Mouse (Mus musculus): ENCODE data around the gene Ly86. TPM values are rescaled to one million over a fixed set of nuclear protein-coding genes. Genes with fewer than 3 reads are reported as not detected.
A peak's percentile ranks its signal among the peaks of the same experiment; 100 is the strongest.

Gene Ly86
- polyA plus RNA-seq, 1 experiment = not detected

- peaks cover 5% of the 10 kb centered on the region; the same call in 1 of the 2 replicates for H3K9me3 ChIP-seq
- no peaks in the 10 kb centered on the region for H3K27me3 ChIP-seq (replicated peaks)
- no peak overlapping the region for H3K4me3 ChIP-seq (replicated peaks)
- H3K36me3 ChIP-seq (replicated peaks; ENCODE audit: low read length) = peaks cover 5% of the 10 kb centered on the region
- TF ChIP-seq GATA1 (IDR thresholded peaks at IDR 0.05; ENCODE audit: borderline replicate concordance, low read length) = no peak
- no peak for TF ChIP-seq FLI1 (IDR thresholded peaks at IDR 0.05; ENCODE audit: low read length)
- H3K4me1 ChIP-seq = peaks cover 42% of the 10 kb centered on the region
Measured at GRCm38 (mm10) chr13:37462049-37462702, 117.2 kb downstream of the Ly86 start.

DNA sequence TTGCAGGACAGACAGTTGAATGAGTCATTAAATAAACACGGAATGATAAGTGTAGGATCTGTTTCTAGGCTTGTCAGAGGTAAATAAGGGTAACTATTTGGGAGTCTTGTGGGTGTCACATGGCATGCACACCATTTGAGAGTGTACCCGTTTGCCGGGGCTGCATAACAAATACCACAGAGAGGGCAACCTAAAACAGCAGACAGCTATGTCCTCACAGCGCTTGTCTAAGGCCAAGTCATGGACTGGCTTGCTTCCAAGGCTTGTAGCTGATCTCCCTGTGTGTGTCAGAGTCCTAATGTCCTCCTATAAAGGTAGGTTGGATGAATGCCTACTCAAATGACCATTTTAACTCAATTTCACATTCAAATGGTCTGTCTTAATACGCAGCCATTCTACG is 120.7 kb downstream of the Ly86 start:
- TF ChIP-seq FLI1 (IDR thresholded peaks at IDR 0.05; ENCODE audit: low read length) (no peak), GATA1 (IDR thresholded peaks at IDR 0.05; ENCODE audit: borderline replicate concordance, low read length) (no peak)
- H3K36me3 ChIP-seq (replicated peaks; ENCODE audit: low read length) = peaks cover 5% of the 10 kb centered on the region
- no peak overlapping the region for H3K4me3 ChIP-seq (replicated peaks)
- peaks cover 66% of the 10 kb centered on the region for H3K4me1 ChIP-seq
- no peaks in the 10 kb centered on the region for H3K27me3 ChIP-seq (replicated peaks)
- peaks cover 5% of the 10 kb centered on the region; the same call in 1 of the 2 replicates for H3K9me3 ChIP-seq

DNA sequence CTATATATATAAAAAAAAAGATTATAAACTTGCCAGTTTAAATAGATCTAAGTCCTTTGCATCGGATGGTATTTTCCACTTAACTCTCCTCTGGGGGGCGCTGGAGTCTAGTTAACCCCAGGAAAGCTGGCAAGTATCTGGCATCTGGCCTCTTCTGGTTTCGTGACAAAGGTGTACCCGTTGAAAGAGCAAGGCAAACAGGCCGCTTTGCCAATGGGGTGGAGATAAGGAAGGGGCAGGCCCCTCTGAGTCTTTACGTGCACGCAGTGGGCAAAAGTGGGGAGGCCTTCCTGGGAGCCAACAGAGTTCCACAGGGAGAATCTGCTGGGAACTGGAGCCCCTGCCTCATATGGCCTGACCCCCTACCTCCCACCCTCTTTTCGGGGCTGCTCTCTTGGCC is 122.8 kb downstream of the Ly86 start:
- H3K4me1 ChIP-seq = peaks cover 63% of the 10 kb centered on the region
- H3K27me3 ChIP-seq (replicated peaks) = no peaks in the 10 kb centered on the region
- TF ChIP-seq GATA1 (IDR thresholded peaks at IDR 0.05; ENCODE audit: borderline replicate concordance, low read length) (no peak), FLI1 (IDR thresholded peaks at IDR 0.05; ENCODE audit: low read length) (no peak)
- H3K4me3 ChIP-seq (replicated peaks) = peak overlapping the region; percentile 59
- no peaks in the 10 kb centered on the region for H3K36me3 ChIP-seq (replicated peaks; ENCODE audit: low read length)
- no peaks in the 10 kb centered on the region for H3K9me3 ChIP-seq

Data from megakaryocyte, embryonic 14.5 days (primary cell).